Mouse (Mus musculus): ENCODE results near the gene Sos1.

Sos1 gene

GRCm38 (mm10) chr17:80480031-80480854 is at the start of gene Sos1:
TSS of gene Sos1 (minus strand) at chr17:80480453.
- peak; percentile 98 for DNase-seq (ENCODE audit: extremely low spot score)

- DNase-seq (ENCODE audit: extremely low spot score), result no peak
Measured at GRCm38 (mm10) chr17:80523231-80523630, 43.0 kb upstream of the Sos1 start.

- DNase-seq (ENCODE audit: extremely low spot score), result no peak
Measured at GRCm38 (mm10) chr17:80522229-80522556, 41.9 kb upstream of the Sos1 start.

GRCm38 (mm10) chr17:80521521-80522228 is 41.4 kb upstream of the Sos1 start:
- no peak for DNase-seq (ENCODE audit: extremely low spot score)

- DNase-seq (ENCODE audit: extremely low spot score), result no peak
Measured at GRCm38 (mm10) chr17:80520537-80520936, 40.3 kb upstream of the Sos1 start.

GRCm38 (mm10) chr17:80518811-80519210 is 38.6 kb upstream of the Sos1 start:
- no peak for DNase-seq (ENCODE audit: extremely low spot score)

GRCm38 (mm10) chr17:80517244-80517643 is 37.0 kb upstream of the Sos1 start:
- no peak for DNase-seq (ENCODE audit: extremely low spot score)

- DNase-seq (ENCODE audit: extremely low spot score), result no peak
Measured at GRCm38 (mm10) chr17:80515956-80516355, 35.7 kb upstream of the Sos1 start.

GRCm38 (mm10) chr17:80515513-80515912 is 35.3 kb upstream of the Sos1 start:
- no peak for DNase-seq (ENCODE audit: extremely low spot score)

- no peak for DNase-seq (ENCODE audit: extremely low spot score)
Measured at GRCm38 (mm10) chr17:80513766-80514165, 33.5 kb upstream of the Sos1 start.

GRCm38 (mm10) chr17:80510459-80510855 is 30.2 kb upstream of the Sos1 start:
- DNase-seq (ENCODE audit: extremely low spot score), result no peak

- DNase-seq (ENCODE audit: extremely low spot score), result no peak
Measured at GRCm38 (mm10) chr17:80509494-80510458, 29.5 kb upstream of the Sos1 start.

GRCm38 (mm10) chr17:80505766-80506165 is 25.5 kb upstream of the Sos1 start:
- no peak for DNase-seq (ENCODE audit: extremely low spot score)

GRCm38 (mm10) chr17:80505342-80505741 is 25.1 kb upstream of the Sos1 start:
- DNase-seq (ENCODE audit: extremely low spot score), result no peak

GRCm38 (mm10) chr17:80501805-80502172 is 21.5 kb upstream of the Sos1 start:
- DNase-seq (ENCODE audit: extremely low spot score), result no peak

GRCm38 (mm10) chr17:80501037-80501804 is 21.0 kb upstream of the Sos1 start:
- DNase-seq (ENCODE audit: extremely low spot score), result no peak

GRCm38 (mm10) chr17:80500025-80500424 is 19.8 kb upstream of the Sos1 start:
- no peak for DNase-seq (ENCODE audit: extremely low spot score)

- DNase-seq (ENCODE audit: extremely low spot score), result no peak
Measured at GRCm38 (mm10) chr17:80498600-80499268, 18.5 kb upstream of the Sos1 start.

- no peak for DNase-seq (ENCODE audit: extremely low spot score)
Measured at GRCm38 (mm10) chr17:80497183-80497601, 16.9 kb upstream of the Sos1 start.

- no peak for DNase-seq (ENCODE audit: extremely low spot score)
Measured at GRCm38 (mm10) chr17:80496607-80497170, 16.4 kb upstream of the Sos1 start.

All from embryo, embryonic 9.5 days (tissue).